Mouse (Mus musculus) embryonic fibroblast, embryonic 13.5 days (primary cell): ENCODE measurements around the gene Ube2cbp.

Experiments
- CTCF ChIP-seq: IDR thresholded peaks from 2 replicates; pipeline ENCODE4 v1.5.1; 2011; ENCODE audit warnings: mild to moderate bottlenecking, control low read depth, low read length, moderate library complexity, borderline replicate concordance; ENCODE audit not compliant: insufficient read depth
- POLR2A ChIP-seq: IDR thresholded peaks from 2 replicates; pipeline ENCODE4 v1.6.1; 2011; ENCODE audit warnings: low read depth, mild to moderate bottlenecking, control low read depth, low read length, moderate library complexity

DNA sequence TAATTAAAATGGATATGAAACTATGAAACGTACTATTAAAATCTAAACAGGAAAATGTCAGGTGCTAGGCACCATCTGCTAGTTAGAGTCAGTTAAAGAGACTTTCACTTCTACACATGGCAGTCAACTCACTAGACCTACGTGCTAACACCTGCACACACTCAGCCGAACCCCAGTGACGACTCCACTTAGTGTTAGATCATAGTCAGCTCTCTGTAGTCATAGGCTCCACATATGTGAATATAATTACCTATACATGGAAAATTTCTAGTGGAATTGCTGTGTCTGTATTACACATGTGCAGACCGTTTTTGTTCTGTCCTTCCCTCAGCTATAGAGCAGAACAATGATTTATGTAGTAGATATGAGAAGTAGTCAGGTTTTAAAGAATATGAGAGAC is 130.4 kb downstream of the Ube2cbp start:
- no peak for TF ChIP-seq POLR2A
- no peak for TF ChIP-seq CTCF
